Mouse (Mus musculus) thymus, postnatal 0 days (tissue): Measurements from ENCODE around the gene Serpine3. TPM values are rescaled to one million over a fixed set of nuclear protein-coding genes. Genes with fewer than 3 reads are reported as not detected.
A peak's percentile ranks its signal among the peaks of the same experiment; 100 is the strongest.
"Not testable (repeated sequence)": the region's sequence is repeated elsewhere in the genome, so short reads cannot be mapped to it uniquely, and the experiment has no call there.

Experiments used
- DNase-seq: peaks from one replicate; pipeline ENCODE4 v3.0.0-alpha.2; 2015; ENCODE audit warnings: low spot score
- polyA plus RNA-seq: library from polyadenylated mRNA; unstranded; fragments of >200 nt; fragmentation: Nextera tagmentation; extraction: Ambion mirVana; gene quantifications from 2 replicates; pipeline ENCODE4 v1.2.1, GENCODE M21; 2015

Serpine3 gene
- 0.12 TPM in 1 of 2 replicates, not detected in the other for polyA plus RNA-seq

DNA sequence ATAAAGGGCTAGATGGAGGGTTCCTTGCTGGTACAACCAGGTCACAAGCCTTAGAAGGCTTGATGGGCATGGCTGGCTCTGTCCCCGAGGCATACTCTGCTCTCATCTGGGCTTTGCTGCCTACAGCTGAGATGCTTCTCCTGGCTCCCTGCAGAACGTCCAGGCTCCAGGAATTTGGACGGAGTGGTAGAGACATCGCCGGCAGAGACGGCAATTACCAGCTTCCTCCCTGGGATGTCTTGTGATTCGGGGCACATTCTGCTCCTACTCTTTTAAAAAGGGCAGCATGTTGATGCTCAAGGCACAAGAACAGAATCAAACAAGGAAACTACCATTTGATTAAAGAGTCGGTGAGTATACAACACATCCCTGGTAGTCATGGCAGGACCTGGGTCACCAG, at the start of gene Serpine3:
TSS of gene Serpine3 (plus strand) at position 301 of the 400 bp plus-strand sequence.
- no peak for DNase-seq

DNA sequence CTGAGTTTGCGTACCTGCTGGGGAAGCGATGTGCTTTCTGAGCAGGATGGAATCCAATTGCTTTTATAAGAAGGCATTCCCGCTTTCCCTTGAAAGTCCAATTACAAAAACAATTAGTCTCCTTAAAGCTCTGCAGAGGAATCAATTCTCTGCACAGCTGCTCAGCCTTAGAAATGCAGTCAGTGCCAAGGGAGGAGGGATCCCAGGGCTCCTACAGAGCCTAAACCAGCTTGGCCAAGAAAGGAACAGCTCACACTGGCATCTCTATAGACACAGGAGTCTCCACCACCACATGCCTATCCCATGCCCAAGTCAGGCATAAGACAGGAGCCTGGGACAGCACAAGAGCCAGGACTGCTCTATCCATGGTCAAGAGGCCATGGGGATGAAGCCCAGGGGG, 41.1 kb upstream of the Serpine3 start:
- DNase-seq = no peak

DNA sequence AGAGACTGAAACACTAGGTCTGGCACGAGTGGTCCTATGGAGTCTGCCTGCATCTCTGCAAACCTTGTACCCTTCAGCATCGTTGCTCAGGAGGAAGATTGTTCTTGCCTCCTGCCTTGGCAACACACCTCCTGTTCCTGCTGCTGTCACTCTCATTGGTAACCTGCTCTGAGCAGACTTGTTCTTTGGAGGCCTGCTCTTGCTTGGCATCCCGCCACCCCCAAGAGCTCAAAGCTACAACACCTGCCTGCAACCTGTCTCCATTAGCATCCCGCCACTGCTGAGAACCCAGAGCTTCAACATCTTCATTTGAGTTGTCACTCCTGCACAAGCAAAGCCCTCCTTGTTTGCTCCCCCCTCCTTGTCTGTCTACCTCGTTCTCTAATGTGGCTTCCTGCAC, 35.5 kb upstream of the Serpine3 start:
- no peak for DNase-seq

DNA sequence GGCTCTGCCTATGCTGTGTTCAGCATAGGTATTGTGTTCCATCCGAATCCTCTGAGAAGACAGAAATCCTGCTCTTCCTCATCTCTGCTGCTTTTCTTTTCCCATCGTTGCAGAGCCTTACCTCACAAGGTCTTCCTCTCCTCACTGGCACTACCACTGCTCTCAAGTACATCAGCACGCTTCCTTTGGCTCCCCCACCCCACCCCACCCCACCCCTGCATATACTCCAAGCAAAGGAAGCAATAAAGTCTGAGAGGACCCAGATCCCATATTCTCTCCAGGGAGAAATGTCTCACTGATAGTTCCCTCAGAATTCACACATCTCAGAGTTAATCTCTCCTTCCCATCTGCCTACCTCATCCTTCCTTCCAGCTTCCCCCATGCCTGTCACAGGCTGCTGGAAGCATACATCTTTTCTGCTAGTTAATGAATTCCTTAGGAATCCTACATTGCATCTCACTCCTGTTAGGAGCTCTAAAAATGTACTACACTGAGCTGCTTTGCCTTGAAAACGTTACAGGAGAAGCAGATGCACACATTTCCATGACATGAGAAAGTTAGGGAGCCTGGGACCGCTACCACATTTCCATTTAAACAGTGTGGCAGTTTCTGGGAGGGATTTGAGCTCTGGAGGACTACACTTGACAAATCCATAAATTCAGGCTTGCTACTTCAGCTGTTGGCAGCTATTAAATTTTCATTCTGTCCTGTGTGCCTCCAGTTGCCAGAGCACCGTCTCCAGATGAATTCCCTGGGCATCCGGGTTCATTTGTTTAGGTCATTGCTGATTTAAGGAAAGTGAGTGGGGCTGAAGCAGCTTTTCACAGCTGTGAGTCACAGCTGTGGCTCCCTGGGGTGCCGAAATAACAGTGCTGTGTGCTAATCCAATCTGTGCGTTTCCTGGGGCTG, 25.8 kb upstream of the Serpine3 start:
- DNase-seq = no peak

DNA sequence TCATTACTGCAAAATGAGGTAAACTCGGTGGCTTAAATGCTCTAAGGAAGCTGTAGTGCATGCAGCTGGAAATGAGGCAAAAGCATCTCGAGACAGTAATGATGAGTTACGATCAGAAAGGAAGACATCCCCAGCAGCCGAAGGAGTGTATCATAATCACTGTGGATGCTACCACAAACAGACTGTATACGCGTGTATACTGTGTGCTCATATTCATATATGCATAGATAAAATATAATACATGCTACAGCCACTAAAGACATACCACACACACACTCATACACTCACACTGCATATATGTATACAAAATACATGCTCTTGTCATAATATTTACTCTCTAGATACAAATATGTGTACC, 25.1 kb upstream of the Serpine3 start:
- DNase-seq = no peak

DNA sequence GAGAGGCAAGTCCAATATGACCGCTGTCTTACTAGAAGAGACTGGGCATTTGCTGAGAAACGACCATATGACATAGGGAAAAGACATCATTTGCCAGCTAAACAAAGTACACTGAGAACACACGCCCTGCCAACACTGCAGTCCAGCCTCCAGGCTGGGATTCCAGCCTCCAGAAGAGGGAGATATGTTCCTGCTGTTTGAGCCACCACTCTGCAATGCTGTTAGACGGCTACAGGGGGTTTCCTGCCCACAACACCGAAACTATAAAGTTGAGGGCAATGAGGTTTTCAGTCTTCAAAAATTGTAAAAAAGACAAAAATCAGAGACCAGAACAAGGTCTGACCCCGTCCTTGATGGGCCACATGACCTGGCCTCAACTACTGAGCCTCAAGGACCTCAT, 24.4 kb upstream of the Serpine3 start:
- no peak for DNase-seq

DNA sequence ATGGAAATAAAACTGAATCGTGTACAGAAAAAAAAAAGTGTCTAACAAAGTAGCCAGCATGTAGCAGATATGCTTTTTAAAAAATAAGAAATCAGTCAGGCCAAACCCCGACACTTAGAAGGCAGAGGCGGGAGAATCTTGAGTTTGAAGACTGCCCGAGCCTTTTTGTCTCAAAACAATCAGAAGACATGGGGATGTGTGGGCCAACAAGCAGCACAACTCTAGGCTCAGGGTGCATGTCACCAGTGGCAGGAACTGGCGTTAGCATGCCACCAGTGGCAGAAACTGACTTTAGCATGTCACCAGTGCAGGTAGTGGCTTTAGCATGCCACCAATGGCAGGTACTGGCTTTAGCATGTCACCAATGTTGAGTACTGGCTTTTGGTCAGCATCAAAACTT, 23.9 kb upstream of the Serpine3 start:
- no peak for DNase-seq

DNA sequence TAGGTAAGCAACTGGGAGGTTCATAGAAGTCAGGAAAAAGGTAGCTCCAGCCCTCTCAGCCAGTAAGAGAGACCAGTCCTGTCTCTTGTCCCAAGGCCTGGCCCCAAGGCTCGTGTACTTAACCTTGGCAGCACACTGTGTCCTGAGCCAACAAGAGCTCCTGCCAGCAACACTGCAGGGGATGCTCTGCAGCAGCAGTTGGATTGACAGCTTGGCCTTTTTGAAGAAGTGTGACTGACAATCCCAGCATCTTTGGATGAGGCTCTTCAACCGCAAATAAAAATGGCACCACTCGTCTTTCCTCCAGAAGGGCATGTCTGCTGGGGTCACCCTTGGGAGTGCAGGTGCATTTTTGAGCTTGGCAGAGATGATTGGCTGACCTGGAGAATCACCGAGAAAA, 23.1 kb upstream of the Serpine3 start:
- DNase-seq = no peak

DNA sequence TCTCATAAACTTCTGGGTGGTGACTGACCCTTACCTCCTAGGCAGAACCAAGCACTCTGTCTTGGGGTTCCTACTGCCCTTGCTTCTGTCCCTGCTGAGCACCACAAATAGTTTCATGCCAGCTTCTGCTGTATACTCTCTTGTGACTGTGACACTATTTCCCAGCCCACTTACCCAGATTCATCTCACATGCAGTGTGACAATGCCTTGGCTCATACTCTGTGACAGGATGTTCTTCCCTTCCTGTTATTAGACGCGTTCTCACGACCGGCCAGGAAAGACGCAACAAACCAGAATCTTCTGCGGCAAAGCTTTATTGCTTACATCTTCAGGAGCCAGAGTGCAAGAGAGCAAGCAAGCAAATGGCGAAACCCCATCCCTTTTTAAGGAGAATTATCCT, 21.1 kb upstream of the Serpine3 start:
- not testable (repeated sequence) for DNase-seq

DNA sequence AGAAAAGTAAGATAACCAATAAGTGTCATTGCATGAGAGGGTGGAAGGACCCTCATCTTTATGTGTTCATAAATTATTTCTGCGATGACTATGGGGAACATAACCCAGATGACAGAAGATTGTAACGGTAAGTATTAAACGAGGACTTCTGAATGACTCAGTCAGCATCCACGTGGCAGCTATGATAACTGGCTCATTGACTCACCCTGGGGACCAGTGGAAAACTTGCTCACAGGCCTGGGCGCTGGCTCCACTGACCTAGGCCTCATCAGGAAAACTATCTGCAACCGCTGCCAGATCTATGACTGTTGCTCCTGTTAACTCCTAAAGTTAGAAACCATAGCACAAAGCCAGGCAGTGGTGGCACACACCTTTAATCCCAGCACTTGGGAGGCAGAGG, 15.1 kb upstream of the Serpine3 start:
- no peak for DNase-seq

DNA sequence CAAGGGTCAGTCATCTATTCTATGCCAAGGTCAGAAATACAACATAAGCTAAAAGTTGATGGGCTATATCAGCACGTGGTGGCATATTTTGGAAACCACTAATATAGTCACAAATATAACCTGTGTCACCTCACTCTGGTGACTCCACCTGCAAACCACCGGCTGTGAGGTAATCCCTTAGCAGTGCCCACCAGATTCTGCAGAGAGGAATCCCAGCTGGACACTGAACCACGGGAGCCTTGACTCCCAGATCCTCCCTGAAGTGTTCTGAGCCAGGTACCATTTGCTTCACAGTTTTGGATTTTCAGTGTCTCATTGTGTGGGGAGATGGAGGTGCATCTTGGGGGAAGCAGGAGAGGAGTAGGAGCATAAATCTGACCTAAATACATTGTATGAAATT, 13.1 kb upstream of the Serpine3 start:
- no peak for DNase-seq

DNA sequence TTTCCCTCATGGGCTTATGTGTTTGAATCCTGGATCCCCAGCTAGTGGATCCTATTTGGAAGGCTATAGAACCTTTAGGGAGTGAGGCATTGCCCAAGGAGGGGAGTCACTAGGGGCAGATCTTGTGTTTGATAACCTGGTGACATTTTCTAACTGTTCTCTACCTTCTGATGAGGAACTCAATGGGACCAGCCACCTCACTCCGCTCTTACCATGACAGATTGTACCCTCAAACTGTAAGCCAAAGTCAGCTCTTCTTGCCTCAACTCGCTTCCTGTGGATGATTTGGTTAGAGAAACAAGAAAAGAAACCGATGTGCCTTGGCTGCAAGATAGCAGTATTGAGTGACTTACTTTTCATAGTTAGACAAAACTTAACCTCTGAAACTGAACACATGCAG, 11.7 kb upstream of the Serpine3 start:
- DNase-seq = no peak

DNA sequence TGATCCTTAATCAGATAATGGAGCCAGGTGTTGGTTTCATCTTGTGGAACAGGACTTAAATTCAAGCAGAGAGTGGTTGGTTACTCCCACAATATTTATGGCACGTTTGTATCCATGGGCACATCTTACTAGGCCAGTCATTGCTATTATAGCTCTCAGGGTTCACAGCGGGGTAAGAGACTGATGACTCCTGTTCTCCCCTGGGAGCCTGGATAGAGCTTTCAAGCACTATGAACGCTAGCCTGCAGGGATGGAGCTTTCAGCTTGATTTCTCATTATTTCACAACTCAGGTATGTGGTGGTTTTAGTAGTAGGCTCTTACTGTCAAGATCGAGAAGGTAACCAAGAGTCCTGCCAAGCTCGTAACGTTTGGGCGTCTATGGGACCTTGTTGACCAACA, 7.5 kb upstream of the Serpine3 start:
- DNase-seq = no peak

DNA sequence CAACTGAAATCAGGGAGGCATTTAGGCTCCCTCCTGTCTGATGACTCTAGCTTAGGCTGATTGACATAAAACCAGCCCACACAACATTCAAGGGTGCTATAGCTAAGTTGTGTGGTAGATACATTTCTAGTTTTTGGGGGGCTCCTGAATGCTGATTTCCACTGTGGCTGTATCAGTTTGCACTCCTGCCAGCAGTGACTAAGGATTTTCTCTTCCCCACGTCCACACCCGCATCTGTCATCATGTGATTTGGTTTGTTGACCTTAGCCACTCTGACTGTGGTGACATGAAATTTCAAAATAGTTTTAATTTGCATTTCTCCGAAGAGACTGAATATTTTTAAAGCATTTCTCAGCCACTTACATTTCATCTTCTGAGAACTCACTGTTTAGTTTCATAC, 6.0 kb upstream of the Serpine3 start:
- DNase-seq = no peak

DNA sequence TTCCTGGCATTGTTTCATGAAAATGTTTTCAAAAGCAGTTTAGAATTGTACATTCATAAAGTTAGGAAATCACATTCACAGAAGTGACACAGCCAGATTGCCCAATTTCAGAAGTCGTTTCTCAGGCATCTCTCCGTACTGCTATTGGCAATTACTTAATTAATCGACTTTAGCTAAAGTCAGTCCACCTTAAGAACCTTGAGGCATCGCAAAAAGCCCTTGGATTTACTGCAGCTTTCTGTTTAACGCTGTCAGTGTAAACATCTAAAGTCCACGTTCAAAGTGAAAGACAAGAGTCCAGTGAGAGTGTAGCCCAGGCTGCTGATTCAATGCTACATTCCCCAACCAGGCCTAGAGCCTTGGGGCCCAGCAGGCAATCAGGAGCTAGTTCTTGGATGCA, 1.1 kb upstream of the Serpine3 start:
- no peak for DNase-seq

DNA sequence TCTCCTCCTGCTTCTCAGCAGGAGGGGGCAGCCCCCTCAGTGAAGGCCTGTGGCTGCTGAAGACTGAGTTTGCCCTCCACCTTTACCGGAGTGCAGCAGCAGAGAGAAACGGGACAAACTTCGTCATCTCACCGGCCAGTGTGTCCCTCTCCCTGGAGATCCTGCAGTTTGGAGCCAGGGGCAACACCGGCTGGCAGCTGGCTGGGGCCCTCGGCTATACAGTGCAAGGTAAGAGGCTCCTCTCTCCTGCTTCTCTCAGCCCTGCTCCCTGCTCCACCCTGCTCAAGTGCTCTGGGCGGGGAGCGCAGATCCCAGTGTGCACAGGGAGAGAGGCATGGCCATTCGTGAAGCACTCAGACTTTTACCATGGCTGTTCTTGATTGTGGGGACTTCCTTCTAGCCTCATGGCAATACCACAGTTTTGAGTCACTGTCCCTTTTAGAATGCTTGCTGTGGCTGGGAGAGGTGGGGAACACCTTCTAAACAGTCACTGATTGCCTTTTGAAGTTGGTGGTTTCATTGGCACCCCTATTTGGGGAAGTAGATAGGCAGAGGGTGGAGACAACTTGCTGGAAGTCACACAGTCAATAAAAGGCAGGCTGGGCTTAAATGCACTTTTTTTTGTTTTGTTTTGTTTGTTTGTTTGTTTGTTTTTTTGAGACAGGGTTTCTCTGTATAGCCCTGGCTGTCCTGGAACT, 1.7 kb downstream of the Serpine3 start:
- no peak for DNase-seq

DNA sequence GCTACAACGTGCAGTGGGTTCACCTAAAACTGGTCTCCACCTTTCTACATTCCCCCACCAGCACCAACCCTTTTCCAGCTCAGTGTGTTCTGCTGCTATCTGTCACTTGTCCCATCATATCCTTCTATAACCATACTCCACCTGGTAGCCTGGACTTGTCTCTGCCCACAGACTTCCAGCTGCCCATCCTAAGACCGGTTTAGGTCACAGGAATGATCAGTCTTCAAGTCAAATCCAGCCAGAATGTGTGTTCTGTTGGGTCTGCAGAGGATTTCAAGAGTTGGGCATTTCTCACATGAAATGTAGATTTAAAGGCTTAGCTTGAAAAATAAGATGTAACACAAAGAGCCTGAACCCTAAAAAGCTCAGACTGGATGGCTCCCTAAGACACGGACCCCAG, 10.2 kb downstream of the Serpine3 start:
- no peak for DNase-seq

DNA sequence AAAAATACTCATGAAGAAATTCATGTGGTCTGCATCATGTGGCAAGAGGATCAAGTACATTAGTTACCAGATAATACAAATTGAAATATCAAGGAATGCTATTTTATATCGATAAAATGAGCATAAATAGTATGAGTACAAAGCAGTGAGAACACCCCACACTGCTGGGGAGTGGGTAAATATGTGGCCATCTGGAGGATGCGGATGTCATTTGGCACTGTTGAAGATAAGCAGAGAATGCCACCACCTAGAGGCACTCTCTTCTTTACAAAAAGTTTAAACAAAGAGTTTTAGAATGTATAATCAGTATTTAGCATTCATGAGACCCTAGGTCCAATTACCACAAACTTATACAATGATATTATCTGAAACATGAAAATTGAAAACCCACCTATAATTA, 54.7 kb downstream of the Serpine3 start:
- no peak for DNase-seq

DNA sequence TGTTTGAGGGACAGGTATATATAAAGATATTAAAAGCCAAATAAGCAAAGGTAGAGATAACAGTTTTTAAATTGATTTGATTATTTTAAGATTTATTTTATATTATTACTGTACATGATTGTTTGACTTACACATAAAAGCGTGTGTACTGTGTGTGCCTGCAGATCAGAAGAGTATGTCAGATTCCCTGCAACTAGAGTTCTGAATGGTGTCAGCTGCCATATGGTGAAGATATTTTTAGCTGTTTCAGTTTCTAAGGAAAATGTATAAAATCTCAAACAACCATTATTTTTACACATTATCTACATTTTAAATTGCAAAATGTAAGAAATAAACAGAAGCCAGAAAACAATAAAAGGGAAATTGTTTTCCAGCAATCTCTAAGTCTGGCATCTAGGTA, 58.2 kb downstream of the Serpine3 start:
- DNase-seq = no peak

DNA sequence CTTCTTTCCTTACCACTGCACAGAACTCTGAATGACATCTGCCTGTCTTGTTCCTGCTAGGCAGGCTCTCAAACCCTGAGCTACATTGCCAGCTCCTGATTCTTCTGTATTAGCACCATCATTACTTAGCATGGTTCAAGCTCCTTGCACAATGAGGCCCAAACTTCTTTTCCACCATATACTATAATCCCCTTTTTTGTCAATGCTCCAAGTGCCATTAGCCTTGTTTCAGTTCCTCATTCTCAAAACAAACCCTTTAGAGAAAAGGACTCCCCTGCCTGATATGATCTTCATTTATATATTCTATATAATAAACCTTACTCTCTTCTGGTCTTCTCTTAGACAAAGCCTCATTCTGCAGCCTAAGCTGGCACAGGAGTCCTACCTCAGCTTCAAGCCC, 61.1 kb downstream of the Serpine3 start:
- DNase-seq = no peak

DNA sequence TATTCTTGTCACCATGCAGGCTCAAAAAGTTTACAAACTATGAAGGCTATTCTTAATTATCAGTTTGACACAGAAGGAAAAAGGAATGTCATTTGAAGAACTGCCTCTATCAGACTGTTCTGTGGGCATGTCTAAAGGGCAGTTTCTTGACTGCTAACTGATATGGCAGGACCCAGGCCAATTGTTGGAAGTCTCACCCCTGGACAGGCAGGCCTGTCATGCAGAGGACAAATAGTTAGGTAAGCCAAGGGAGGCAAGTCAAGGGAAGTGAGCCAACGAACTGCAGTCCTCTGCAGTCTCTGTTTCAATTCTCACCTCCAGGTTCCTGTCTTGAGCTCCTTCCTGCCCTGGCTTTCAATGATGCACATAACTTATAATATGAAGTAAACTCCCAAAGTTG, 68.4 kb downstream of the Serpine3 start:
- no peak for DNase-seq

DNA sequence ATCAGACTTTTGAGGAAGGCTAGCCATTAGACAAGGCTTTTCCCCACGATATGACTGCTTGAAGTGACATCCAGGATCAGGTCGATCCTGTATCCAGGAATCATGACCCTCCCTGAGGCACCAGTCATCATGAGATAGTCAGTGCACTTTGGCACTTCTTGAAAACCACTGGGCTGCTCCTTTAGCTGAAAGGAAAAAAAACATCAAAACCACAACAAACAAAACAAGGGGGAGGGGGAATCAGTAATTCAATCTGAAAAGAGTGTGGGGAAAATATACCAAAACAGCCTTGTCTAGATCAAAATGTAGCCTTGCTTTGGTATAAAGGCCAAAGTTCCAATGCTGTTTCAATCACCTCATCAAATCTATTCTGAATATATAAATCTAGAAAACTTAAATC, 70.2 kb downstream of the Serpine3 start:
- DNase-seq = peak; percentile 4

DNA sequence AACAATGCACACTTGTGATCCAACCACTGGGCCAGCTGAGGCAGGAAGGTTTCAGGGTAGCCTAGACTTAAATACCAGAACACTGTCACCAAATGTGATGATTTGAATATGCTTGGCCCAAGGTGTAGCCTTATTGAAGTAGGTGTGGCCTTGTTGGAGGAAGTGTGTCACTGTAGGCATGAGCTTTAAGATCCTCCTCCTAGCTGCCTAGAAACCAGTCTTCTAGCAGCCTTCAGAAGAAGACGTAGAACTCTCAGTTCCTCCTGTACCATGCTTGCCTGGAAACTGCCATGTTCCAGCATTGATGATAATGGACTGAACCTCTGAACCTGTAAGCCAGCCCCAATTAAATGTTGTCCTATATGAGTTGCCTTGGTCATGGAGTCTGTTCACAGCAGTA, 72.2 kb downstream of the Serpine3 start:
- DNase-seq = no peak
